8 mouse cellular contexts compared by ENCODE assay signal in the genomic region with DNA sequence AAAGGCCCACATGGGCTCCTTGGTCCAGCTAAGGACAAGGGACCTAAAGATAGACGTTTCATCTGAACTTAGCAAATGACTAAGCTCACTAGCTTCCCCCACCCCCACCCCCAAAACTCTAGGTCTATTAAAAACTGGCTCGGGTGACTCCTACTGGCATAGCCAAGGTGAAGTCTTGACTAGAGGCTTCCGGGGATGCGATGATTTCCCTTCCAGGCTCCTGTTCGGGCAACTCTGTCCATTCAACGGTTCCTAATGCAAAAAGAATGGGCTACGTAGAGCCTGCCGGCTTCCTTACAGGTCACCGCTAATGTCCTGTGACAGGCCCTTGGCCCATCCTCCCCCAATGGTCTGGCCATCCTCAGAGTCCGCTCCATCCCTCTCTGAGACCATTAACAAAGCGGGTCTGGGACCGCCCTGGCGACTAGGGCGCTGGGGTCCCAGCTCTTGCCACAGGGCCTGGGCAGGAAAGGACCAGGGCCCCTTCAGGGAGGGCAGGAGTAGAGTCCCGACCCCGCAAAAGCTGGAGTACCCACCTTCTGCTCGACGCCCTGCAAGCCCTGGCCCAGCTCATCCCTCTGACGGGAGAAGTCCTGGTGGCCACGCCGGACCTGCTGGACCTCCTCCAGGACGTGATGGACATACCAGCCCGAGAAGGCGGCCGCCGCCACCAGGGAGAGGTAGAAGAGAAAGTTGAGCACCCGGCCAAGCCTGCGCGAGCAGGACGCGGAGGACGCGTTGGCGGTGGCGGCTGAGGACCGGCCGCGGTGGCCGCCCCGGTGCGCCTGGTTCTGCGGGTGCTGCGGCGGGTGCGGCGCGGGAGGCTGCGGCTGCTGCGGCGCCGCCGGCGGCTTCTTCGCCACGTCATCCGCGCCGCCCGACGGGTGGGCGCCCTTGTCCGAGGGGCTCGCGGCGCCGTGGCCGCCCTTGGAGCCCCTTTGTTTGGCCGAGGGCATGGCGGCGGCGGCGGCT. TPM values are rescaled to one million over a fixed set of nuclear protein-coding genes. Genes with fewer than 3 reads are reported as not detected.
DNase-seq lines count a peak whose midpoint lies in the region; ATAC-seq and TF ChIP-seq lines count a peak whose summit lies in the region.

No protein-coding gene starts in this region.

- peak overlapping the region; percentile 93 for H3K4me2 ChIP-seq in liver, postnatal 0 days (ENCODE audit: low read depth, low read length)

- H3K36me3 ChIP-seq in liver, postnatal 0 days (replicated peaks; ENCODE audit: insufficient read depth, low read length): peaks cover 2% of the 10 kb centered on the region; the same call in 1 of the 2 replicates

- H3K4me3 ChIP-seq in liver, postnatal 0 days (ENCODE audit: low read depth, low read length): peak overlapping the region; percentile 63
- H3K4me3 ChIP-seq in olfactory bulb, adult 2 months (ENCODE audit: insufficient read depth, low read depth, low read length): peak overlapping the region; percentile 76

- no peak for TF ChIP-seq EP300 in liver, postnatal 0 days (IDR thresholded peaks at IDR 0.05; ENCODE audit: low read depth)

- peak; percentile 48 to 54 for DNase-seq in B cell, adult 2 months
- peak; percentile 27 for DNase-seq in T-cell, adult 2 months (ENCODE audit: low spot score)
- DNase-seq in embryo, embryonic 11 days: peak; percentile 74
- DNase-seq in heart, adult 18-20 months: peak; percentile 59 to 76
- DNase-seq in kidney, adult 18-20 months: peak; percentile 58
- DNase-seq in liver, postnatal 0 days: peak; percentile 47

- peak overlapping the region; percentile 69 for H3K27ac ChIP-seq in liver, postnatal 0 days (ENCODE audit: low read depth)
- H3K27ac ChIP-seq in olfactory bulb, adult 2 months (ENCODE audit: insufficient read depth, low read depth, low read length): peak overlapping the region; percentile 63

- 6% methylated on average over 46 of the region's 72 CpGs for WGBS in liver, postnatal 0 days (ENCODE audit: insufficient replicate concordance)
- WGBS in olfactory bulb, adult 2 months: 2% methylated on average over 72 of the region's 72 CpGs

- ATAC-seq in liver, postnatal 0 days: peak; percentile 35
- ATAC-seq in activated CD4-positive, CD25-positive, alpha-beta regulatory T cell, adult 4 months: no peak

- no peak for TF ChIP-seq CTCF in liver, postnatal 0 days (IDR thresholded peaks at IDR 0.05; ENCODE audit: low read depth)
- TF ChIP-seq CTCF in olfactory bulb, adult 2 months (IDR thresholded peaks at IDR 0.05; ENCODE audit: insufficient read depth, low read depth, low read length): no peak

- 0 out of 2 replicates have a peak, but pooled peaks cover 9% of the 10 kb centered on the region for H3K4me1 ChIP-seq in liver, postnatal 0 days (ENCODE audit: insufficient read depth)
- H3K4me1 ChIP-seq in olfactory bulb, adult 2 months (ENCODE audit: control insufficient read depth, insufficient read depth, low read length): peaks cover 30% of the 10 kb centered on the region

- peak overlapping the region; percentile 70 for H3K9ac ChIP-seq in liver, postnatal 0 days (replicated peaks)

- peaks cover 25% of the 10 kb centered on the region for H3K27me3 ChIP-seq in liver, postnatal 0 days (ENCODE audit: insufficient read depth, low read length)

- no peak for TF ChIP-seq POLR2A in olfactory bulb, adult 2 months (IDR thresholded peaks at IDR 0.05; ENCODE audit: insufficient read depth, low read depth, low read length)

- H3K9me3 ChIP-seq in liver, postnatal 0 days (ENCODE audit: low read length): no peaks in the 10 kb centered on the region

RNA-seq across cellular contexts. Expression of a gene that starts 0.7 kb away (rescaled TPM):
- 10 to 100 TPM; 26.0 to 30.6 TPM for total RNA-seq in heart, adult 18-20 months (2021)
- 10.3 and 10.6 TPM in 2 replicates for polyA plus RNA-seq in liver, postnatal 0 days (2015; fragmentation: Nextera tagmentation; extraction: Ambion mirVana)
- polyA plus RNA-seq in olfactory bulb, adult 2 months (2012; ENCODE audit: insufficient read depth, insufficient read length, low replicate concordance, missing spikeins): not detected in 2 replicates
- polyA plus RNA-seq in activated CD4-positive, CD25-positive, alpha-beta regulatory T cell, adult 4 months (2017; shearing (Covaris generic)): under 1 TPM in 1 of 2 experiments, not detected in 1; 0.12 TPM

RNA-seq across cellular contexts. Expression of a gene that starts 43.2 kb away (rescaled TPM):
- 100 to 1,000 TPM; 105 to 143 TPM for total RNA-seq in heart, adult 18-20 months (2021)
- 29.8 and 36.8 TPM in 2 replicates for polyA plus RNA-seq in liver, postnatal 0 days (2015; fragmentation: Nextera tagmentation; extraction: Ambion mirVana)
- not detected in 2 replicates for polyA plus RNA-seq in olfactory bulb, adult 2 months (2012; ENCODE audit: insufficient read depth, insufficient read length, low replicate concordance, missing spikeins)
- 100 to 1,000 TPM; 168 to 171 TPM for polyA plus RNA-seq in activated CD4-positive, CD25-positive, alpha-beta regulatory T cell, adult 4 months (2017; shearing (Covaris generic))

Comparison
In these comparisons a context has a peak if more than half of its experiments do, and no peak if none do; other contexts are left out.
1. RNA of a gene that starts 0.7 kb away (polyA plus RNA-seq): 10.3 to 10.6 TPM in liver, postnatal 0 days; 0.12 TPM in activated CD4-positive, CD25-positive, alpha-beta regulatory T cell, adult 4 months and not detected in olfactory bulb, adult 2 months; every median in the first group is over 10 times any median in the second.
2. Peak in every context shown above with its lines, with median percentiles within 50 percentile points of each other: DNase-seq.